Mouse (Mus musculus): ENCODE data around the gene Dbt. TPM values are rescaled to one million over a fixed set of nuclear protein-coding genes. Genes with fewer than 3 reads are reported as not detected.
A peak's percentile ranks its signal among the peaks of the same experiment; 100 is the strongest.
"Not testable (repeated sequence)": the region's sequence is repeated elsewhere in the genome, so short reads cannot be mapped to it uniquely, and the experiment has no call there.

The Dbt gene
- polyA plus RNA-seq, 1 experiment from 2014 or later = 17.6 TPM

DNA sequence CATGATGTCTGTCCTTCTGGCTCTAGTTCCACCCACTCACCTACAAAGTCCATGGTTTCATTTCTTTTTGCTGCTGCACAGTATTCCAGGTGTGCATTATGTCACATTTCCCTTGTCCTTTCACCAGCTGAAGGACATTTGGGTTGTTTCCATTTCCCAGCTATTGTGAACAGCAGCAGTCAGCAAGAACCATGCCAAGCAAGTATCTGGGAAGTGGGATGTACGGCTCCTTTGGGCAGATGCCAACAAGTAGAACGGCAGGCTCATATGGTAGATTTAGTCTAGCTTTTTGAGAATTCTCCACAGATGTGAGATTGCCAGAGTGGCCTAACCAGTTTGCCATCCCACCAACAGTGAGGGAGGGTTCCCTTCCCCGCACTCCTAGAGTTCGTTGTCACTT is 18.0 kb downstream of the Dbt start:
- no peaks in the 10 kb centered on the region for H3K4me1 ChIP-seq (ENCODE audit: control insufficient read depth, insufficient read depth, low read length)
- H3K36me3 ChIP-seq (ENCODE audit: control insufficient read depth, insufficient read depth, low read length) = peaks cover 21% of the 10 kb centered on the region
- no peak overlapping the region for H3K9ac ChIP-seq (ENCODE audit: low read depth, low read length)
- no peak overlapping the region for H3K4me2 ChIP-seq (replicated peaks; ENCODE audit: low read depth, low read length)
- H3K27ac ChIP-seq (ENCODE audit: low read depth, low read length) = no peak overlapping the region
- no peak for ATAC-seq (ENCODE audit: low FRiP score, low TSS enrichment)
- H3K27me3 ChIP-seq (ENCODE audit: control insufficient read depth, insufficient read depth, low read length) = no peaks in the 10 kb centered on the region
- WGBS = 95% methylated on average over 4 of the region's 4 CpGs
- no peak overlapping the region for H3K4me3 ChIP-seq (ENCODE audit: low read length)
- H3K9me3 ChIP-seq (ENCODE audit: control insufficient read depth, low read length) = no peaks in the 10 kb centered on the region

- WGBS = 20% methylated on average over 16 of the region's 16 CpGs
- no peak overlapping the region for H3K4me3 ChIP-seq (ENCODE audit: low read length)
- no peak overlapping the region for H3K4me2 ChIP-seq (replicated peaks; ENCODE audit: low read depth, low read length)
- H3K27me3 ChIP-seq (ENCODE audit: control insufficient read depth, insufficient read depth, low read length) = no peaks in the 10 kb centered on the region
- 0 out of 2 replicates have a peak overlapping the region, but pooled peaks have one; percentile 24 for H3K27ac ChIP-seq (ENCODE audit: low read depth, low read length)
- H3K9me3 ChIP-seq (ENCODE audit: control insufficient read depth, low read length) = no peaks in the 10 kb centered on the region
- H3K36me3 ChIP-seq (ENCODE audit: control insufficient read depth, insufficient read depth, low read length) = peaks cover 37% of the 10 kb centered on the region
- ATAC-seq (ENCODE audit: low FRiP score, low TSS enrichment) = peak; percentile 59
- no peak overlapping the region for H3K9ac ChIP-seq (ENCODE audit: low read depth, low read length)
- 0 out of 2 replicates have a peak, but pooled peaks cover 8% of the 10 kb centered on the region for H3K4me1 ChIP-seq (ENCODE audit: control insufficient read depth, insufficient read depth, low read length)
These were observed 23.7 kb downstream of the Dbt start for GRCm38 (mm10) chr3:116536428-116537199.

- H3K36me3 ChIP-seq (ENCODE audit: control insufficient read depth, insufficient read depth, low read length) = peaks cover 40% of the 10 kb centered on the region
- no peaks in the 10 kb centered on the region for H3K9me3 ChIP-seq (ENCODE audit: control insufficient read depth, low read length)
- H3K27ac ChIP-seq (ENCODE audit: low read depth, low read length) = 0 out of 2 replicates have a peak overlapping the region, but pooled peaks have one; percentile 24
- no peak overlapping the region for H3K4me3 ChIP-seq (ENCODE audit: low read length)
- peak; percentile 85 for ATAC-seq (ENCODE audit: low FRiP score, low TSS enrichment)
- no peak overlapping the region for H3K4me2 ChIP-seq (replicated peaks; ENCODE audit: low read depth, low read length)
- 26% methylated on average over 6 of the region's 6 CpGs for WGBS
- no peaks in the 10 kb centered on the region for H3K27me3 ChIP-seq (ENCODE audit: control insufficient read depth, insufficient read depth, low read length)
- H3K9ac ChIP-seq (ENCODE audit: low read depth, low read length) = no peak overlapping the region
- 0 out of 2 replicates have a peak, but pooled peaks cover 8% of the 10 kb centered on the region for H3K4me1 ChIP-seq (ENCODE audit: control insufficient read depth, insufficient read depth, low read length)
These were observed 24.3 kb downstream of the Dbt start for GRCm38 (mm10) chr3:116537200-116537573.

GRCm38 (mm10) chr3:116542070-116542469 is 29.2 kb downstream of the Dbt start:
- Histone ChIP-seq H3K9ac (ENCODE audit: low read depth, low read length) (no peak overlapping the region), H3K27ac (ENCODE audit: low read depth, low read length) (no peak overlapping the region), H3K27me3 (ENCODE audit: control insufficient read depth, insufficient read depth, low read length) (no peaks in the 10 kb centered on the region), H3K9me3 (ENCODE audit: control insufficient read depth, low read length) (no peaks in the 10 kb centered on the region), H3K4me2 (replicated peaks; ENCODE audit: low read depth, low read length) (no peak overlapping the region), H3K4me1 (ENCODE audit: control insufficient read depth, insufficient read depth, low read length) (0 out of 2 replicates have a peak, but pooled peaks cover 3% of the 10 kb centered on the region), H3K4me3 (ENCODE audit: low read length) (no peak overlapping the region), H3K36me3 (ENCODE audit: control insufficient read depth, insufficient read depth, low read length) (peaks cover 34% of the 10 kb centered on the region)
- ATAC-seq (ENCODE audit: low FRiP score, low TSS enrichment) = no peak
- WGBS = 35% methylated on average over 2 of the region's 2 CpGs

GRCm38 (mm10) chr3:116542532-116542931 is 29.7 kb downstream of the Dbt start:
- no peaks in the 10 kb centered on the region for H3K9me3 ChIP-seq (ENCODE audit: control insufficient read depth, low read length)
- H3K4me3 ChIP-seq (ENCODE audit: low read length) = no peak overlapping the region
- no peaks in the 10 kb centered on the region for H3K4me1 ChIP-seq (ENCODE audit: control insufficient read depth, insufficient read depth, low read length)
- H3K27me3 ChIP-seq (ENCODE audit: control insufficient read depth, insufficient read depth, low read length) = no peaks in the 10 kb centered on the region
- no peak for ATAC-seq (ENCODE audit: low FRiP score, low TSS enrichment)
- H3K36me3 ChIP-seq (ENCODE audit: control insufficient read depth, insufficient read depth, low read length) = peaks cover 37% of the 10 kb centered on the region
- H3K4me2 ChIP-seq (replicated peaks; ENCODE audit: low read depth, low read length) = no peak overlapping the region
- 41% methylated on average over 3 of the region's 3 CpGs for WGBS
- no peak overlapping the region for H3K9ac ChIP-seq (ENCODE audit: low read depth, low read length)
- H3K27ac ChIP-seq (ENCODE audit: low read depth, low read length) = no peak overlapping the region

DNA sequence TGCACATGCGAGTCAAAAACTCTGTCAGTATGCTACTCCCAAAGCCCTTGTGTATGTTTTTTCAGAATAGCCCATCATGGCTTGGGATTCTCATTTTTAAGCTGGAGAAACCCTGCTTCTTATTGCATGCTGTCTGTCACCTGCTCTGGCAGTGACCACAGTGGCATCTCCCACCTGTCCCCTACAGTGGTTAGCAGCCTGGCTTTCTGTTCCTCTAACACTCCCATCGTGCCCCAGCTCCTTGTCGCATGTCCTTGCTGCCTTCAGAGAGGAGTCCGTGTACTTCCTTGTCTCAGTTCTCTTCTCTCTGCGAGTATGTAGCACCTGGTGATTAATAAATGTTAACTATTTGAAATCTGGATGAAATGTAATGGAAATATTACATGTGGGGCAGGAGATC is 34.6 kb downstream of the Dbt start:
- no peaks in the 10 kb centered on the region for H3K9me3 ChIP-seq (ENCODE audit: control insufficient read depth, low read length)
- H3K27me3 ChIP-seq (ENCODE audit: control insufficient read depth, insufficient read depth, low read length) = no peaks in the 10 kb centered on the region
- no peak overlapping the region for H3K9ac ChIP-seq (ENCODE audit: low read depth, low read length)
- no peak overlapping the region for H3K27ac ChIP-seq (ENCODE audit: low read depth, low read length)
- no peaks in the 10 kb centered on the region for H3K4me1 ChIP-seq (ENCODE audit: control insufficient read depth, insufficient read depth, low read length)
- no peak overlapping the region for H3K4me3 ChIP-seq (ENCODE audit: low read length)
- ATAC-seq (ENCODE audit: low FRiP score, low TSS enrichment) = no peak
- peaks cover 33% of the 10 kb centered on the region; the same call in 1 of the 2 replicates for H3K36me3 ChIP-seq (ENCODE audit: control insufficient read depth, insufficient read depth, low read length)
- WGBS = 87% methylated on average over 5 of the region's 5 CpGs
- H3K4me2 ChIP-seq (replicated peaks; ENCODE audit: low read depth, low read length) = no peak overlapping the region

GRCm38 (mm10) chr3:116551362-116551761 is 38.5 kb downstream of the Dbt start:
- 91% methylated on average over 5 of the region's 5 CpGs for WGBS
- Histone ChIP-seq H3K36me3 (ENCODE audit: control insufficient read depth, insufficient read depth, low read length) (peaks cover 26% of the 10 kb centered on the region; the same call in 1 of the 2 replicates), H3K4me2 (replicated peaks; ENCODE audit: low read depth, low read length) (no peak overlapping the region), H3K27me3 (ENCODE audit: control insufficient read depth, insufficient read depth, low read length) (no peaks in the 10 kb centered on the region), H3K4me1 (ENCODE audit: control insufficient read depth, insufficient read depth, low read length) (no peaks in the 10 kb centered on the region), H3K4me3 (ENCODE audit: low read length) (no peak overlapping the region), H3K9ac (ENCODE audit: low read depth, low read length) (no peak overlapping the region), H3K27ac (ENCODE audit: low read depth, low read length) (no peak overlapping the region), H3K9me3 (ENCODE audit: control insufficient read depth, low read length) (no peaks in the 10 kb centered on the region)
- ATAC-seq (ENCODE audit: low FRiP score, low TSS enrichment) = no peak

- not testable (repeated sequence) for H3K9me3 ChIP-seq (ENCODE audit: control insufficient read depth, low read length); H3K36me3 ChIP-seq (ENCODE audit: control insufficient read depth, insufficient read depth, low read length); ATAC-seq (ENCODE audit: low FRiP score, low TSS enrichment); H3K27me3 ChIP-seq (ENCODE audit: control insufficient read depth, insufficient read depth, low read length); H3K4me1 ChIP-seq (ENCODE audit: control insufficient read depth, insufficient read depth, low read length); H3K9ac ChIP-seq (ENCODE audit: low read depth, low read length); H3K4me2 ChIP-seq (replicated peaks; ENCODE audit: low read depth, low read length); H3K27ac ChIP-seq (ENCODE audit: low read depth, low read length); H3K4me3 ChIP-seq (ENCODE audit: low read length)
- WGBS = 96% methylated on average over 13 of the region's 14 CpGs
These were observed 48.4 kb downstream of the Dbt start for GRCm38 (mm10) chr3:116561315-116561714.

DNA sequence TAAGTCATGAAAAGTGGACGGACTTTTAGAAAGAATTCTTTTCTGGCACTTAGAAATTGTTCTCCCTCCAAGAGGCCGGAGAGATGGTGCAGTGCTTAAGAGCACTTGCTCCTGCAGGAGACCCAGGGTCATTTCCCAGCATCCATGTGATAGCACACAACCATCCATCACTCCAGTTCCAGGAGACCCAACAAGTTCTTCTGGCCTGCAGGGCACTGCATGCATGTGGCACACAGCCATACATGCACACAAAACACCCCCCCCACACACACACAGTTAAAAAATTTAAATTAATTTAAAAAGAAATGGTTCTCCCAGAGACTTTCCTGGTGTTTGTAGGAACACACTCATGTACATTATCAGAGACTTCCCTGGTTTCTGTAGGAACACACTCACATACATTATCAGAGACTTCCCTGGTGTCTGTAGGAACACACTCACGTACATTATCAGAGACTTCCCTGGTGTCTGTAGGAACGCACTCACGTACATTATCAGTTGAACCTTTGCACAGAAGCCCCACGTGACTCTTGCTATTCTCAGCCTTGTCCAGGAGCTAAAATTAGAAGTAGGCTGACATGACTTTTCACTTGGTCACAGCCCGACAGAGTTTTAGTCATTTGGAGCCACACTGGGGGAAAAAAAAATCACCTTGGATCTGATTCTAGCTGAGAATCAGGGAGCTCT is 49.7 kb downstream of the Dbt start, which contains the start of gene Lrrc39:
Gene Lrrc39 (plus strand): TSS at position 566 of the 687 bp plus-strand sequence.
- ATAC-seq (ENCODE audit: low FRiP score, low TSS enrichment) = no peak
- H3K4me1 ChIP-seq (ENCODE audit: control insufficient read depth, insufficient read depth, low read length) = no peaks in the 10 kb centered on the region
- H3K9ac ChIP-seq (ENCODE audit: low read depth, low read length) = no peak within 1 kb of the TSS
- no peaks in the 10 kb centered on the region for H3K27me3 ChIP-seq (ENCODE audit: control insufficient read depth, insufficient read depth, low read length)
- 80% methylated on average over 7 of the region's 7 CpGs for WGBS
- H3K4me2 ChIP-seq (replicated peaks; ENCODE audit: low read depth, low read length) = no peak within 1 kb of the TSS
- H3K9me3 ChIP-seq (ENCODE audit: control insufficient read depth, low read length) = peaks cover 3% of the 10 kb centered on the region; the same call in 1 of the 2 replicates
- H3K4me3 ChIP-seq (ENCODE audit: low read length) = no peak within 1 kb of the TSS
- H3K27ac ChIP-seq (ENCODE audit: low read depth, low read length) = no peak within 1 kb of the TSS
- H3K36me3 ChIP-seq (ENCODE audit: control insufficient read depth, insufficient read depth, low read length) = no peaks in the 10 kb centered on the region
